In genomic region chr5:111560432-111560831, GRCm38 (mm10) we compare ENCODE assay signal across 17 mouse cellular contexts.
DNase-seq lines count a peak whose midpoint lies in the region; ATAC-seq and TF ChIP-seq lines count a peak whose summit lies in the region.
"Had no signal": no experiment of that assay in that cellular context is flagged by ENCODE, and none has a peak within 500 bp of the region (broad histone marks: within the 10 kb centered on the region; RNA-seq: fewer than 3 reads in every experiment).

No protein-coding gene starts in this region.

- DNase-seq in adrenal gland, adult 2 months = peak; percentile 18
- DNase-seq in adrenal gland, adult 8-10 months = no peak
- DNase-seq in gastrocnemius, postnatal 14 days = peak; percentile 38
- DNase-seq in gastrocnemius, postnatal 4 days (ENCODE audit: low spot score in 2 of 2) = no peak
- DNase-seq in hindbrain, postnatal 0 days (ENCODE audit: low spot score) = peak; percentile 33
- no peak for DNase-seq in layer of hippocampus, adult 9-10 months (ENCODE audit: low spot score)
- DNase-seq: liver; liver, postnatal 0 days; lung, postnatal 36 days; retina, postnatal 1 day; thymus, adult 2 months had no signal

- TF ChIP-seq POLR2A in testis, adult 2 months (IDR thresholded peaks at IDR 0.05; ENCODE audit: control insufficient read depth, low read depth, low read length) = no peak

- TF ChIP-seq CTCF in hindbrain, postnatal 0 days (IDR thresholded peaks at IDR 0.05; ENCODE audit: low read depth) = no peak
- no peak for TF ChIP-seq CTCF in testis, adult 2 months (IDR thresholded peaks at IDR 0.05; ENCODE audit: control insufficient read depth, insufficient read depth, insufficient replicate concordance, low read depth, low read length)

- H3K9ac ChIP-seq in hindbrain, postnatal 0 days (replicated peaks; ENCODE audit: low read length) = no peak overlapping the region
- no peak overlapping the region for H3K9ac ChIP-seq in hindbrain, embryonic 16.5 days (ENCODE audit: low read depth, low read length)
- H3K9ac ChIP-seq: intestine, embryonic 15.5 days; kidney, embryonic 15.5 days; liver, postnatal 0 days; neural tube, embryonic 13.5 days had no signal

- WGBS in hindbrain, postnatal 0 days = 44% methylated on average over 9 of the region's 9 CpGs
- 43% methylated on average over 8 of the region's 9 CpGs for WGBS in hindbrain, embryonic 16.5 days

- H3K4me2 ChIP-seq in hindbrain, postnatal 0 days (ENCODE audit: low read depth, low read length) = no peak overlapping the region
- H3K4me2 ChIP-seq in hindbrain, embryonic 16.5 days (ENCODE audit: low read length) = no peak overlapping the region
- H3K4me2 ChIP-seq: intestine, embryonic 15.5 days; kidney, embryonic 15.5 days; midbrain, embryonic 11.5 days; neural tube, embryonic 13.5 days had no signal

- no peak overlapping the region for H3K27ac ChIP-seq in hindbrain, postnatal 0 days
- H3K27ac ChIP-seq in hindbrain, embryonic 16.5 days (ENCODE audit: low read depth, low read length) = no peak overlapping the region
- peak overlapping the region; percentile 97 for H3K27ac ChIP-seq in testis, adult 2 months (ENCODE audit: control insufficient read depth, insufficient read depth, low read depth, low read length)
- H3K27ac ChIP-seq: intestine, embryonic 15.5 days; kidney, embryonic 15.5 days; neural tube, embryonic 13.5 days had no signal

- no peaks in the 10 kb centered on the region for H3K27me3 ChIP-seq in hindbrain, postnatal 0 days (ENCODE audit: insufficient read depth, low read length)
- no peaks in the 10 kb centered on the region for H3K27me3 ChIP-seq in hindbrain, embryonic 16.5 days (replicated peaks; ENCODE audit: control insufficient read depth, insufficient read depth, low read length)
- no peaks in the 10 kb centered on the region for H3K27me3 ChIP-seq in testis, adult 2 months (ENCODE audit: control insufficient read depth, insufficient read depth, low read length)
- H3K27me3 ChIP-seq: intestine, embryonic 15.5 days had no signal

- no peaks in the 10 kb centered on the region for H3K9me3 ChIP-seq in hindbrain, postnatal 0 days (ENCODE audit: low read length)
- H3K9me3 ChIP-seq in hindbrain, embryonic 16.5 days (ENCODE audit: control insufficient read depth, low read length) = no peaks in the 10 kb centered on the region
- H3K9me3 ChIP-seq: intestine, embryonic 15.5 days; kidney, embryonic 15.5 days; neural tube, embryonic 13.5 days had no signal

- ATAC-seq in hindbrain, postnatal 0 days = no peak
- ATAC-seq in hindbrain, embryonic 16.5 days = no peak
- ATAC-seq: intestine, embryonic 15.5 days; liver, postnatal 0 days had no signal

- intact Hi-C loops in gastrocnemius, postnatal 14 days (cut with DNase I; ENCODE audit: low total_unique reads) = no loop called here

- 0 out of 2 replicates have a peak, but pooled peaks cover 1% of the 10 kb centered on the region for H3K4me1 ChIP-seq in hindbrain, postnatal 0 days (ENCODE audit: insufficient read depth, low read length)
- H3K4me1 ChIP-seq in hindbrain, embryonic 16.5 days (ENCODE audit: control insufficient read depth, insufficient read depth, low read depth, low read length) = peaks cover 6% of the 10 kb centered on the region
- H3K4me1 ChIP-seq in testis, adult 2 months (ENCODE audit: control insufficient read depth, insufficient read depth, low read length) = peaks cover 20% of the 10 kb centered on the region

- no peaks in the 10 kb centered on the region for H3K36me3 ChIP-seq in hindbrain, postnatal 0 days (ENCODE audit: insufficient read depth, low read length)
- H3K36me3 ChIP-seq in hindbrain, embryonic 16.5 days (ENCODE audit: control insufficient read depth, insufficient read depth, low read length) = no peaks in the 10 kb centered on the region
- H3K36me3 ChIP-seq in testis, adult 2 months (ENCODE audit: control insufficient read depth, insufficient read depth, low read length) = no peaks in the 10 kb centered on the region
- H3K36me3 ChIP-seq: intestine, embryonic 15.5 days; kidney, embryonic 15.5 days; neural tube, embryonic 13.5 days had no signal

- no peak overlapping the region for H3K4me3 ChIP-seq in hindbrain, postnatal 0 days (ENCODE audit: low read length)
- no peak overlapping the region for H3K4me3 ChIP-seq in hindbrain, embryonic 16.5 days (ENCODE audit: low read length)
- peak overlapping the region; percentile 83; the same call in 1 of the 2 replicates for H3K4me3 ChIP-seq in testis, adult 2 months (ENCODE audit: control insufficient read depth, low read depth, low read length)
- H3K4me3 ChIP-seq: intestine, embryonic 15.5 days; kidney, embryonic 15.5 days; neural tube, embryonic 13.5 days had no signal

Comparison
In these comparisons a context has a peak if more than half of its experiments do, and no peak if none do; other contexts are left out.
1. DNase-seq: peak in adrenal gland, adult 2 months (single experiment), gastrocnemius, postnatal 14 days (single experiment) and hindbrain, postnatal 0 days (single experiment); none in adrenal gland, adult 8-10 months (single experiment), gastrocnemius, postnatal 4 days (0 of 2) and layer of hippocampus, adult 9-10 months (single experiment).